Mouse (Mus musculus): ENCODE data around the gene 5730409E04Rik.

GRCm38 (mm10) chr4:126601597-126602444 lies 7.8 kb upstream of the 5730409E04Rik start:
- TF ChIP-seq CTCF (conservative IDR thresholded peaks at IDR 0.05 in 1 of 2, IDR thresholded peaks at IDR 0.05 in 1 of 2; ENCODE audit: low read depth in 2 of 2, low read length in 2 of 2) (no peak), ZNF384 (IDR thresholded peaks at IDR 0.05; ENCODE audit: low read depth, low read length) (no peak), POLR2A (IDR thresholded peaks at IDR 0.05; ENCODE audit: low read depth, low read length) (no peak), ZKSCAN1 (IDR thresholded peaks at IDR 0.05; ENCODE audit: borderline replicate concordance, low read depth, low read length) (no peak), TCF12 (IDR thresholded peaks at IDR 0.05; ENCODE audit: low read depth, low read length) (no peak), MAZ (IDR thresholded peaks at IDR 0.05; ENCODE audit: low read depth, low read length) (no peak), USF1 (IDR thresholded peaks at IDR 0.05; ENCODE audit: low read depth, low read length) (no peak), MEF2A (IDR thresholded peaks at IDR 0.05; ENCODE audit: borderline replicate concordance, low read depth, low read length) (no peak)
